Mouse (Mus musculus): ENCODE results near the gene Rnaset2b. TPM values are rescaled to one million over a fixed set of nuclear protein-coding genes. Genes with fewer than 3 reads are reported as not detected.
"Not testable (repeated sequence)": the region's sequence is repeated elsewhere in the genome, so short reads cannot be mapped to it uniquely, and the experiment has no call there.

Gene Rnaset2b
- polyA plus RNA-seq, 1 experiment from 2014 or later = 272 TPM

DNA sequence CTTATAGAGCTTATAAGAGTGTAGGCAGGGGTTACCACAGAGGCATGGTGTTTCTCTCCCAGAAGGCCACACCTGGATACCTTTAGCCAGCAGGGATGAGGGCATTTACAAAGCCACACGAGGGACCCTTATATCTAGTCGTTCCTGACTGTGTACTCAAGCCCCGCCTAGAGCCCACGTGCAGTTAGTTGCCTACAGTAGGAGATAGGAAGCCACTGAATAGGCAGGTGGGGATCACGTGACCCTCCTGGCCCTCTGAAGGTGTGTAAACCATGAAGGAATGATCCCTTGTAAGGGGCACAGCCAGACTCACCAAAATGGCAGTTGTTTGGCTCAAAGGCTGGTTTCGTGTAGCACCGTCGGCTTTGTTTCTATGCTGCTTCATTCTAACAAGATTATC lies 26.4 kb downstream of the Rnaset2b start:
- not testable (repeated sequence) for H3K4me2 ChIP-seq; H3K9me3 ChIP-seq; H3K4me1 ChIP-seq; H3K4me3 ChIP-seq; ATAC-seq (ENCODE audit: borderline replicate concordance, extremely low read depth, low FRiP score, low TSS enrichment); H3K27ac ChIP-seq; H3K36me3 ChIP-seq; H3K27me3 ChIP-seq; H3K9ac ChIP-seq
- WGBS = 79% methylated on average over 8 of the region's 8 CpGs

- not testable (repeated sequence) for H3K9me3 ChIP-seq; ATAC-seq (ENCODE audit: borderline replicate concordance, extremely low read depth, low FRiP score, low TSS enrichment); H3K36me3 ChIP-seq
Measured at GRCm38 (mm10) chr17:6997778-6998490, 27.5 kb downstream of the Rnaset2b start.

DNA sequence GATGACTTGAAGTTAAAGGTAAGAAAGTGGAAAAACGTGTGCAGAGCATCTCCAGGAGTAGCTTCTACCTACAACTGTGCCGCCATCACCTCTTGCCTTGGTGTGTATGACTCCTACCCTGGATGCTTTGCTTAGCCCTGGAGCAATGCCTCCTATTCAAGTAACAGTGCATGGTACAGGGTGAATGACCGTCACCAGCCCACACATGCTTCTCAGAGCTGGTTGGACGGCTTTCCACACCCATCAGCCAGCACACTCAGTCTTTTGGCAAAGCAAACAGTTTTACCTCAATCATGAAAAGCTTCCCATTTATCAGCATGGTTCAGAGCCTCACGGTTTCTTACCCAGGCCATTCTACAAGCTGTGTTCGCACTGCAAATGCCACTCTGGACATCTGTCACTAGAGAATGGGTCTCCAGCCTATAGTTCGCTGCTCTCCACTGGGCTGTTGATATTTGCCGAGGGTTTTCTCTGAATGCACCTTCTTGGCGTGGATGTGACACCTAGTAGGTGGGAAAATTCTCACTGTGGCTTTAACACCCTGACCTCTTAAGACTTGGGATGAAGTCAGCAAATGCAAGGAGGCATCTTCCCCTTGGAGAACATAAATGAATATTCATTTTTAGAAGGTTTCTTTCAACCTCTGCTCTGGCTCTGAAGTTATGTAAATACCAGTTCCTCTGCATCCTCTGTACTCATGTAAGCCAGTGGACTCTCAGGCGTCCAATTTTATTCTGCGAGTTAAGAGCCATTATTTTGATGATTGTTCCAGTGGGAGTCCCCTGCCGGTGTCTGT lies 31.6 kb downstream of the Rnaset2b start:
- WGBS = 58% methylated on average over 8 of the region's 12 CpGs
- ATAC-seq (ENCODE audit: borderline replicate concordance, extremely low read depth, low FRiP score, low TSS enrichment); H3K27ac ChIP-seq; H3K27me3 ChIP-seq; H3K4me2 ChIP-seq; H3K9me3 ChIP-seq; H3K36me3 ChIP-seq; H3K4me1 ChIP-seq; H3K4me3 ChIP-seq; H3K9ac ChIP-seq: not testable (repeated sequence)

More at GRCm38 (mm10) chr17:6997778-6998490, 27.5 kb downstream of the Rnaset2b start:
- not testable (repeated sequence) for H3K27me3 ChIP-seq, H3K4me3 ChIP-seq, H3K4me2 ChIP-seq, H3K4me1 ChIP-seq, H3K27ac ChIP-seq, H3K9ac ChIP-seq
- WGBS = 58% methylated on average over 1 of the region's 7 CpGs

DNA sequence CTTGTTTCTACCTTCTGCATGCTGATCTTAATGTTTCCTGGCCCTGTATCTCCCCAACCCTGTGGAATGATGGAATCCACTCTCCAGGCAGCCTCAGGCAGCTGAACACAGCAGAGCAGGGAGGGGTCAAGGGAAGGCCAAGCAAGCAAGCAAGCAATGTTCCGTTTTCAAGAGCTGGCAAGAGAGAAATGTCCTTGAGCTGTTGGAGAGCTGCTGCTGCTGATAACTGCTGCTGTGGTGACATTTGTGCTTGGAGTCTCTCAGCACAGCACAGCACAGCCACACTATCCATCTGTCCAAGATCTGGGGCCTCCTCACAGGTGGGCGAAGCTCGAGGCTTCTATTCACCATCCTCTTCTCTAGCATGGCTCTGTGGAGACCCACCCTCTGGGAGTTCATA lies 33.0 kb downstream of the Rnaset2b start:
- not testable (repeated sequence) for H3K9me3 ChIP-seq; H3K27ac ChIP-seq; H3K4me1 ChIP-seq; H3K4me3 ChIP-seq; H3K4me2 ChIP-seq; ATAC-seq (ENCODE audit: borderline replicate concordance, extremely low read depth, low FRiP score, low TSS enrichment); H3K27me3 ChIP-seq; H3K9ac ChIP-seq; H3K36me3 ChIP-seq
- no CpG with 5 or more reads among the region's 3 CpGs for WGBS

- not testable (repeated sequence) for ATAC-seq (ENCODE audit: borderline replicate concordance, extremely low read depth, low FRiP score, low TSS enrichment); H3K4me3 ChIP-seq; H3K36me3 ChIP-seq; H3K9me3 ChIP-seq; H3K27ac ChIP-seq; H3K9ac ChIP-seq; H3K27me3 ChIP-seq; H3K4me1 ChIP-seq; H3K4me2 ChIP-seq
- 24% methylated on average over 3 of the region's 4 CpGs for WGBS
Measured at GRCm38 (mm10) chr17:7005646-7006045, 35.2 kb downstream of the Rnaset2b start.

DNA sequence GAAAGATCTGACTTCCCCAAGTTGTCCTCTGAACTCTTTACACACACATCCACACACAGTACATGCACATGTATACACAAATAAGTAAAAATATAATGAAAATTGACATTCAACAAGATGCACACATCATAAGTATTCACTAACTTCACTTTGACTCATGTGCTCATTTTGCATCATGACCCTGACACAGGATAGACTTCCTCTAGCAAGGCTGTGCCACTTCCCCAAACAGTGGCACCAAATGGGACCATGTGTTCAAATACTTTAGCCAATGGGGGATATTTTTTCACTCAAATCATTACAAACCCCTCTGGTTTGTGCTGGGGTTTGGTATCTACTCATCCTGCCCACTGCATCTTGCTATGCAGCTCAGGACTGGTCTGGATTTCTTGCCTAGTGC lies 38.5 kb downstream of the Rnaset2b start:
- H3K4me3 ChIP-seq; H3K4me1 ChIP-seq; ATAC-seq (ENCODE audit: borderline replicate concordance, extremely low read depth, low FRiP score, low TSS enrichment); H3K27me3 ChIP-seq; H3K9ac ChIP-seq; H3K27ac ChIP-seq; H3K4me2 ChIP-seq; H3K36me3 ChIP-seq; H3K9me3 ChIP-seq: not testable (repeated sequence)

DNA sequence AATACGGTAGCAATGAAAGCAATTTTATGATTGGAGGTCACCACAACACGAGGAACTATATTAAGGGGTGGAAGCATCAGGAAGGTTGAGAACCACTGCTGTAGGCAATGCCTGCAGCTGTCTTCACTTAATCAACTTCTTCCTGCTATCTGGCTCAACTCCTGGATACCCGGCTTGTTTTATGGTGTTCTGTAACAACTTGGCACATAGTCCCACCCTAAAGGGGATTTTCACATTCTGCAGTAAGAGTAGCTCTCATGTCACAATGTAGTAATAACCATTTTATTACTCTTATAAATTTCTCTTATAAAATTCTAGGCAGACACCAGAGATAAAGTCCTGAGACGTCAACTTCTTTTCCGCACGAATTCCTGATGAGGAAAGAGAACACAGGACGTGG lies 39.0 kb downstream of the Rnaset2b start:
- H3K36me3 ChIP-seq; H3K4me1 ChIP-seq; H3K27me3 ChIP-seq; H3K9ac ChIP-seq; H3K4me3 ChIP-seq; H3K9me3 ChIP-seq; ATAC-seq (ENCODE audit: borderline replicate concordance, extremely low read depth, low FRiP score, low TSS enrichment); H3K27ac ChIP-seq; H3K4me2 ChIP-seq: not testable (repeated sequence)
- WGBS = no CpG with 5 or more reads among the region's 7 CpGs

DNA sequence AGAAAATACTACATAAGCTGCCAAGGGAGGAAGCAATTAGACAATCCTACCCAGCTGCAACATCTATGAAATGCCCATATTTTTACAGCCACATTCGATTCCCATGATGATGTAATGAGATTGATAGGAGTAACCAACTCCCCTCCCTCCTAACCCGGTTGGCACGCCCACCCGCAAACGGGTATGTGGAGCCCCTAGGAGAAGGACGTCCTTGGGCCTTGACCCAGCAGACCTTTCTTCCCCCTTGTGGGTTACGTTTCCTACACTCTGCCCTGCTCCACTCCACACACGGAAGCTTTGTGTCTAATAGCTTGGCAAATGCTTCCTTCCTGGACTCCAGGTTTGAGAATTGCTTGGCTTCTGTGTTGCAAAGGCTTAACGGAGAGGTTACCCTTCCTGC lies 39.5 kb downstream of the Rnaset2b start:
- H3K9me3 ChIP-seq = not testable (repeated sequence)

DNA sequence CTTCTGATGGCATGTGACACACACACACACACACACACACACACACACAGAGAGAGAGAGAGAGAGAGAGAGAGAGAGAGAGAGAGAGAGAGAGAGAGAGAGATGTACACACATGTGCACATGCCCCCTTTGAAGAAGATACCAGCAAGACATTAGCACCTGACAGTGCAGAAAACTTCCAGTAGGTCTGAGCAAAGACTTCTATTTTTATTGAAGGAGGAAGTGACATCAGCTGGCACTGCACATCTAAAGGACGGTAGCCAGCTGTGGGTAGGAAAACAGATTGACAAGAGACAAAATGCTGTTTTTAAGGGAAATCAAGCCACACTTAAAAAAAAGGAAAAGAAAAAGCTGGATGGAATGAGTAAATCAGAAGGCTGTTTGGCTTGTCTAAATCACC lies 43.8 kb downstream of the Rnaset2b start:
- not testable (repeated sequence) for H3K27me3 ChIP-seq; ATAC-seq (ENCODE audit: borderline replicate concordance, extremely low read depth, low FRiP score, low TSS enrichment); H3K27ac ChIP-seq; H3K9me3 ChIP-seq; H3K4me2 ChIP-seq; H3K4me1 ChIP-seq; H3K4me3 ChIP-seq; H3K9ac ChIP-seq; H3K36me3 ChIP-seq
- no CpG with 5 or more reads among the region's 1 CpGs for WGBS

More for the DNA sequence above, 39.5 kb downstream of the Rnaset2b start:
- H3K4me3 ChIP-seq; H3K4me1 ChIP-seq; H3K27ac ChIP-seq; ATAC-seq (ENCODE audit: borderline replicate concordance, extremely low read depth, low FRiP score, low TSS enrichment); H3K27me3 ChIP-seq; H3K4me2 ChIP-seq; H3K9ac ChIP-seq; H3K36me3 ChIP-seq: not testable (repeated sequence)
- WGBS = 64% methylated on average over 4 of the region's 9 CpGs

GRCm38 (mm10) chr17:7025257-7025656 lies 54.8 kb downstream of the Rnaset2b start, which contains the start of gene Gm1604a:
Gene Gm1604a, plus strand, starts transcription at chr17:7025568.
- not testable (repeated sequence) for H3K4me3 ChIP-seq; H3K4me2 ChIP-seq; H3K36me3 ChIP-seq; H3K27me3 ChIP-seq; H3K27ac ChIP-seq; ATAC-seq (ENCODE audit: borderline replicate concordance, extremely low read depth, low FRiP score, low TSS enrichment); H3K9ac ChIP-seq; H3K9me3 ChIP-seq; H3K4me1 ChIP-seq
- WGBS = 30% methylated on average over 5 of the region's 14 CpGs

DNA sequence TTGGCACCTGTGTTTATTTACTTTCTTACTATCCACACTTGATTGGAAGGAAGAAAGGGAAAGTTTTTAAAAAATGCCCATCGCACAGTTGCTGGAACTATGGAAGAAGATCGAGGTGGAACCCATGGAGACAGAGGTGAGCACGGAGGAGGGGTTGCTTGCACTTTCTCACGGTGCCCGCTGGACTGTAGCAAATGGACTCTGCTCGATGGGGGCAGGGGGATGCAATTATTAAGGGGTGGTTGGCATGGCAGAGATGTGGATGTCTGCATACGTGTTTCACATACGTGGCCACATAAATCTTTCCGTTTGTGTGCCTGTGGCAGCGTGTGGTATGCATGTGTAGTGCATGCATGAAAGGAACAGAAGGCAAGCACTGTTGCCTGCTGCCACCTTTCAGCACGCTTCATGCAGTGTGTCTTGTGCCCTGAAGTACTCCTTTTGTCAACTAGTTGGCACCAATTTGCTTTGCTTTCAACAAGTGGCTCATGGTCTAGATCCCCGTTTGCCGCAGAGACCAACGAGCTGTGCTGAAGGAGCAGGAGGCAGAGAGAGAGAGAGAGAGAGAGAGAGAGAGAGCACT lies 55.4 kb downstream of the Rnaset2b start:
- not testable (repeated sequence) for H3K4me3 ChIP-seq; H3K27ac ChIP-seq; ATAC-seq (ENCODE audit: borderline replicate concordance, extremely low read depth, low FRiP score, low TSS enrichment); H3K27me3 ChIP-seq; H3K36me3 ChIP-seq; H3K4me1 ChIP-seq; H3K9me3 ChIP-seq; H3K4me2 ChIP-seq; H3K9ac ChIP-seq
- 58% methylated on average over 3 of the region's 14 CpGs for WGBS

GRCm38 (mm10) chr17:7030204-7030603 lies 59.8 kb downstream of the Rnaset2b start:
- not testable (repeated sequence) for H3K9me3 ChIP-seq; H3K4me1 ChIP-seq; H3K27ac ChIP-seq; H3K27me3 ChIP-seq; H3K36me3 ChIP-seq; H3K9ac ChIP-seq; H3K4me2 ChIP-seq; H3K4me3 ChIP-seq; ATAC-seq (ENCODE audit: borderline replicate concordance, extremely low read depth, low FRiP score, low TSS enrichment)
- 47% methylated on average over 5 of the region's 7 CpGs for WGBS
